Mouse (Mus musculus): ENCODE measurements around the gene Ccdc116.
A peak's percentile ranks its signal among the peaks of the same experiment; 100 is the strongest.

The Ccdc116 gene

GRCm38 (mm10) chr16:17127292-17127691 is 19.7 kb downstream of the Ccdc116 start:
- peak; percentile 74 for DNase-seq (ENCODE audit: low read depth)

GRCm38 (mm10) chr16:17124871-17125520 is 22.0 kb downstream of the Ccdc116 start, which contains the start of gene 2610318N02Rik:
TSS of gene 2610318N02Rik (minus strand) at chr16:17125167.
- DNase-seq (ENCODE audit: low read depth): peak; percentile 71

DNA sequence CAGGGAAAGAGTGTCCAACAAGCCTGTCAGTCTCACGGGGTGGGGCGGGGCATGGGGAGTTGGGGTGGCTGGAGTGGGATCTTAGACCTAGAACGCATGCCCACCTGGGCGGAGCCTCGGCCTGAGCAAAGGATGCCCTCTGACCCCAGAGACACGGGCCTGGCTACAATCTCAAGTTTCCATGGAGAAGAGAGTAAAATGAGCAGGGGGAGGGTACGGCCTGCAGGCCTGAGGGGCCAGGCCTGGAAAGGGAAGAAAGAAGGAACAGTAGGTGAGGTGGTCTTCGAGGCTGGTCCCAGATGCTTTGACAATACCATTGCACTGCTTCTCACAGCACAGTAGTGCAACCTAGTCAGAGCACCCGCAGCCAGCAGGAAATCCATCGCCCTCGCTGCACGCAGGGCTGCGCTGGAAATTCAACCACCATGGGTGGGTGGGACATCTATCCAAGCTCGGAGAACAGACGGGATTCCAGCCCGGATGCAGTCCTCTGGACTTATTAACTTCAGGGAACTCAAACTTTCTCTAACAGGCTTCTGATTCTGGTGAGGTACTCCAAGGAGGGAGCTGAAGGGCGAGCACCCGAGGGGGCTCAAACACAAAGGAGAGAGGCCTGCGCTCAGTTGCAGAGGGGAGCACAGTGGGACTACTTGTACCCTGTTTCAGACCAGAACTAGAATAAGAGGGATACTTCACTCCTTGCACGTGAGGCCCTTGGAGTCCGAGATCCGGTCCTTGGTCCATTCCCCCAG is 22.7 kb downstream of the Ccdc116 start:
- peak; percentile 30 for DNase-seq (ENCODE audit: low read depth)

- DNase-seq (ENCODE audit: low read depth): no peak
These were observed 25.5 kb downstream of the Ccdc116 start for GRCm38 (mm10) chr16:17121569-17121968.

GRCm38 (mm10) chr16:17117309-17117799 is 29.7 kb downstream of the Ccdc116 start:
- DNase-seq (ENCODE audit: low read depth): no peak

GRCm38 (mm10) chr16:17110771-17111743 is 36.0 kb downstream of the Ccdc116 start, which contains the start of gene Ppil2:
TSS of gene Ppil2 (minus strand) at chr16:17111257.
- DNase-seq (ENCODE audit: low read depth): peak; percentile 76

DNA sequence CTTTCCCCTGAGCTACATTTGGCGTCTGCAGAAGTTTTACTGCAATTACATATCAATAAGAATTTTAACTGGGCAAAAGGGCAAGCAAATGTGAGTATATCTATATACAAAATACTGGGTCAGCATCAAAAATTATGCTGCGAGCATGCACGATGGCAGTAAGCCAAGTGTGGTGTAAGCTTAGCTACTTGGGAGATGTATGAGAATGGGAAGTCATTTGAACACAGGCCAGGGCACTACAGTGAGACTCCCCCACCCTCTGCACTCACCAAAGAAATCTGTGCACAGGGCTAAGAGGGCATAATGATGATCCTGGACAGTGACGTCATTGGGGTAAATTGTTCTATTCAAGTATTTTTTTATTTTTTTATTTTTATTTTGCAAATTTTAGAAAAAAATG is 42.4 kb downstream of the Ccdc116 start:
- no peak for DNase-seq (ENCODE audit: low read depth)

- DNase-seq (ENCODE audit: low read depth): no peak
These were observed 44.3 kb downstream of the Ccdc116 start for GRCm38 (mm10) chr16:17102630-17103220.

GRCm38 (mm10) chr16:17096938-17097337 is 50.1 kb downstream of the Ccdc116 start:
- DNase-seq (ENCODE audit: low read depth): no peak

Measured in naive thymus-derived CD4-positive, alpha-beta T cell, adult 2 months (primary cell).